Mouse (Mus musculus): ENCODE data around the gene Ptprc. TPM values are rescaled to one million over a fixed set of nuclear protein-coding genes. Genes with fewer than 3 reads are reported as not detected.

Gene Ptprc
- total RNA-seq, 2 experiments from 2014 or later: 3.3 to 3.6 TPM

DNA sequence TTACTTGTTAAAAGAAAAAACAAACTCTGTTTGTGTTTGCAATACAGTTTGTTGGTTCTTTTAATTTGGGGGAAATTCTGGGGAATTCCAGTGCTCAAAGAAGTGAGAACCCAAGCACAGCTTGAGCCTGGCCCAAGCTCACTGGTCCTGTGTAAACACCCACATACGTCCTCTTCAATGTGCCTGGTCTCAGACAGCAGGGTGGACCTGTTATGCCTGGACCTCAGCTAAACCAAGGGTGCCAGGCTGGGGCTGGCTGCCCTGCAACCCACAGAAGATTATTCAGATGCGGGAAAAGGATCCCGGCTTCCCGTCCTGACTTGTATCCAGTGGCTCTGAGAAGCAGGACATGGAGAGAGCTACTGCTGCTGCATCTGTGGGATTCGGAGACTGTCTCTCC is 138.0 kb downstream of the Ptprc start:
- no peak for DNase-seq

DNA sequence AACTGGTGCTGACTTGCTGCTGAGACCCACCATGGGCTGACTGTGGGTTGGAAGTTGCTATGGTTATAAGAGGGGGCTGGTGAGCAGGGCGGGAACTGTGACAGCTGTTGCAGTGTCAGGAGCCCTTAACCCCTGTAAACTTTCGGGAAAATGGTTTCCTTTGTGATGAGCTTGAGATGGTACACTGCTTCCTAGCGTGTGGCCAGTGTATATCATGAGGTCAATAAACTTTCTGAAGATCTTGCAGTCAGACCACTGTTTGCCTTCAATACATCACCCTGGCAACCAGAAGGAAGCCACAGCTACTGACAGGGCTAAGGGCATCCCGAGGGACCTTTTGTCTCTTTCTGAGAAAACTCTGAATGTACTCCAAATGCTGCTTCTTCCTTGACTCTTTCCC is 145.9 kb downstream of the Ptprc start:
- no peak for DNase-seq

DNA sequence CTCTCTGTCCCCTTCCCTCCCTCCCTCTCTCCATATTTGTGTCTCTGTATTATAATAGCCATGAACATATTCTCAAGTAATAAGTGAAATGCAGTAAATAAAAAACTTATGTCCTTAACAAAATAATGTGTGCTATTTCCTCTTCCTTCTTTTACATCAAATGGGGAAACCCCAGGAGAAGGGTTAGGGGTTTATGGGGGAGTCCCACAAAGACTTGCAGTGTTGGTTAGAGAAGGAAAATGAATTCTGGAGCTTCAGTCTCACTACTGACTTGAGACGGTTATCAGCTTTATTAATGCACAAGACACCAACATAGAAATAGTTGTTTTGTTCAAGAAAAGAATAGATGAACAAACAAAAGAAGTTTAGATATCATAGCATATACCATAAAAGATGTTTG is 150.2 kb downstream of the Ptprc start:
- no peak for DNase-seq

DNA sequence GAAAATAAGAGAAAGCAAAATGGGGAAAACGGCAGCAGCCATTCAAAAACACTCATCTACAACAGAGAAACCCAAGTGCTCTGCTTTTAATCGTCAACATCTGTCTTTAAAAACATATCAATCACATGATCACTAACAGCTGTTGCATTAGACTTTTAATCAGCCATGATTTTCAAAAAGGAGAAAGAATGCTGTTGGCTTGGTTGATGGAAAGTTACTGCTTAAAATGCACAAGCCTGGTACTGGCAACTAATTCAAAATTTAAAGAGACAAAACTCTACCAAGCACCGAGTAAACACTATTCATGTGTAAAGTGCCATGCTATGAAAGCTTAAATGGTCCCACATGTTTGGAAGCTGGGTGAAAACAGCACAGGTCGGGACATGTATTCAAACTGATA is 151.9 kb downstream of the Ptprc start:
- DNase-seq: no peak

DNA sequence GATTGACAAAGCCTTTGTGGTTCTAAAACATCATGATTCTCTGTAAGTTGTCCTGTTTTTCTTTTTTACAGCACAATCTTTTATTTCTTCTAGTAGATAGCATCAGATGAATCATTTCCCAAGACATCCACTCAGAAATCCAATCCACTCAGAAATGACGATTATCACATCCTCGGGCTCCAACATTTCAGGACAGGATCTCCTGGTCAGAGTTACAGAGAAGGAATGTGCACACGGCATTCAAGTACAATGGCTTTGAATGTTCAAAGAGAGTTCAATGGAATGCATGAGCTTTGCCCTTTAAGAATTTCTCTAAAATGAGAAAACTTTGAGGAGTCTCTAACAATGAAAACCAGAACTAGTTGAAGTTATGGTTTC is 152.6 kb downstream of the Ptprc start:
- DNase-seq: no peak

DNA sequence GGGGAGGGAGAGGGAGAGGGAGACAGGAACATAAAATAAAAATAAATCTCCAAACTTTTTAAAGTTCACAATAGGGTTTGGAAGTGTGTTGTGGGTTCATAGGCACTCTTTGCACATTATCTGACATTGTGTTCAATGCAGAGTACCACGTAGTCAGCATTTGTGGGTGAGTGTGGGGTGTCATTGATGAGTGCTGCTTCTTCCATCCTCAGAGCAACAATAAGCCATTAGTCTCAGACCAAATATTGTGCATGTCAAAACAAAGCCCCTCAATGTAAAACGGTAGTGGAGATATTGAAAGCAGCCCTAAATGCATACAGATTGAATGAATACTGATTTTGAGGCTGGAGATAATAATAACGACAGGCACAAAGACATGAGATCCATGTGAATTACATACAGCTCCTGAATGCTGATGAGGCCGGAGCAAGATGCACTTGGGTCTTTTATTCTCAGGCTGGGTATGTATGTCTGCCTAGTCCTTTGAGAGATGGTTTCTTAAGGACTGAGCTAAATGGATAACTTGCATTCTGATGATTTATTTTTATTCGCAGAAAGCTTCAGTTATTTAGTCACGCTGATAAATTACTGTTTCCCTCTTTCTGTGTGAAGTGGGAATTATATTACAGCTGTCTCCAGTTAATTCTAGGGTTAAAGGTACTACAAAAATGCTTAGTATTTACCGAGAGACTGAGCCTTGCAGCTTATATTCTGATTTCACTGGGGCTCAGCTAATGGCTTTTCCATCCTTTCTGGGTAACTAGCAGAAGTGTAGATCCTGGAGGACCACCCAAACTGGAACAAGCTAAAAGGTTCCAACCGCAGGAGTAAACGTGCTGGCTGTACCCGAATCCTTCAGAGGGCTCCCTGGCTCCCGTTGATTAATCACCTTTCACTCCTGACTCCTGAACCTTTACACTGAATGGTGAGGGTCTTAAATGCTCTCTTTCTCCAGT is 153.3 kb downstream of the Ptprc start:
- no peak for DNase-seq

Other genes with a start within 250 kb of the Ptprc start
- gene Atp6v1g3, start 98.0 kb upstream of the Ptprc start, total RNA-seq (2021): not detected

All from heart, postnatal 4 days (tissue).